Mouse (Mus musculus) E14TG2a.4 (cell line): ENCODE measurements around the gene Ccdc117.

Experiments
- H3K27me3 ChIP-seq: 2 replicates; pipeline ENCODE4 v1.6.1; 2014; ENCODE audit warnings: low read length, control low read depth; ENCODE audit not compliant: insufficient read depth
- H3K36me3 ChIP-seq: 2 replicates; pipeline ENCODE4 v1.6.1; 2014; ENCODE audit warnings: low read length, control low read depth; ENCODE audit not compliant: insufficient read depth
- H3K4me1 ChIP-seq: replicated peaks from 2 replicates; pipeline ENCODE4 v1.6.1; 2014; ENCODE audit warnings: low read depth, low read length, control low read depth
- H3K4me3 ChIP-seq: replicated peaks from 2 replicates; pipeline ENCODE4 v1.5.1; 2014; ENCODE audit warnings: mild to moderate bottlenecking, low read length
- H3K9me3 ChIP-seq: 2 replicates; pipeline ENCODE4 v1.6.1; 2014; ENCODE audit warnings: low read length, control low read depth
- CTCF ChIP-seq: conservative IDR thresholded peaks from 2 replicates; pipeline ENCODE4 v1.5.1; 2014; ENCODE audit warnings: low read length
- NANOG ChIP-seq: IDR thresholded peaks from 2 replicates; pipeline ENCODE4 v1.6.1; 2014; ENCODE audit warnings: borderline replicate concordance, low read length, mixed read lengths
- POU5F1 ChIP-seq: IDR thresholded peaks from 2 replicates; pipeline ENCODE4 v1.6.1; 2014; ENCODE audit warnings: low read length, borderline replicate concordance

Ccdc117 gene

DNA sequence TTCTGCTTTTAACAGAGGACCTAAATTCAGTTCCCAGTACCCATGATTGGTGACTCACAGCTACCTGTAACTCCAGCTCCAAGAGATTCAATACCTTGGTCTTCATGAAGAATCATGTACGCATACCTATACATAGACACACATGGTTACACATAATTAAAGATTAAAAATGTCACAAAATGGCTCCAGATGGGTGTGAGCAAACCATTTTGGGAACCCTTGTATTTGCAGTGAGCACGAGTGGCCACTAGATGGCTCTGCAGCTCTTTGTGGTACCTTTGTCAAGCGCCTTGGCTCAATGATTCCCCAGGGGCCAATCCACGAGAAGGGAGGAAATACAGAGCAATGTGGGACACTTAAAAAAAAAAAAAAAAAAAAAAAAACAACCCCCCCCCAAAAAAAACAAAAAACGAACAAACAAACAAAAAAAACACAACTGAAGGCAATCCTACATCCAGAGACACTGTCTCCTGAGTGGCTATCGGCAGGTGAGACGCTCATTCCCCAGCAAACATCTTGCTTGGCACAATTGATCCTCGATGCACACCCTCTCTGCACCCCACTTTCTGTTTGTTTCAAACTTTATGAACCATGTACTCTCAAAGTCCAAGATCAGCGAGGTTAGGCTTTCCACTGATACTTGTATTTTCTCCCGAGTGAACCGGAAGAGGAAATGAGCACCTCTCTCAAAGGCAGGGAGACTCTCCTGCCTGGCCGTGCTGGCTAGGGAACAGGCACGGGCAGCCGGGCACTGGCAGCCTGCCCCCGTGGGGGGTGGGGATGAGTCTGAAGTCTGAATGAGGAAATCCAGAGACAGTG, 56.6 kb downstream of the Ccdc117 start:
- Histone ChIP-seq H3K36me3 (0 out of 2 replicates have a peak, but pooled peaks cover 4% of the 10 kb centered on the region), H3K27me3 (no peaks in the 10 kb centered on the region), H3K9me3 (no peaks in the 10 kb centered on the region), H3K4me3 (peak overlapping the region; percentile 76), H3K4me1 (peaks cover 82% of the 10 kb centered on the region)
- TF ChIP-seq CTCF (peak; percentile 94), POU5F1 (no peak)

DNA sequence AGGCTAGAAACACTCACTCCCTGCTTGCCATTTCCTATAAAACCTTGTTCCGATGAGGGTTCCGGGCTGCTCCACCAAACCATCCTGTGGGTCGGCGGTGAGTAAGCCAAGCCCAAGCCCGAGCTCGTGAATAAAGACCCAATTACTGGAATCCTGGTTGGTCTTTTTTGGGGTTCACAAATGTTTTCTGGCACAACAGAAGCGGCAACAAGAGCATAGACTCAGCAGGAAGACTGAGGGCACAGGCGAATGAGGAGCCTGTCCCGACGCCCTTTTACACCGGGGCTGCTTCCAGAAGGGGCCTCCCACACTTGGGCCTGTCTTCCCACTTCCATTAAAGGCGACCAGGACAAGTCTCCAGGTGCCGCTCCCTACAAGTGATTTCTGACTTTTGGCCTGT, 59.4 kb downstream of the Ccdc117 start:
- Histone ChIP-seq H3K4me1 (peaks cover 76% of the 10 kb centered on the region), H3K36me3 (no peaks in the 10 kb centered on the region), H3K4me3 (peak overlapping the region; percentile 53), H3K9me3 (no peaks in the 10 kb centered on the region), H3K27me3 (no peaks in the 10 kb centered on the region)
- no peak for TF ChIP-seq CTCF
- TF ChIP-seq POU5F1 = no peak
- no peak for TF ChIP-seq NANOG
